18 mouse cellular contexts compared by ENCODE assay signal in genomic region chr6:12014035-12014434, GRCm38 (mm10).
DNase-seq lines count a peak whose midpoint lies in the region; ATAC-seq and TF ChIP-seq lines count a peak whose summit lies in the region.
"Had no signal": no experiment of that assay in that cellular context is flagged by ENCODE, and none has a peak within 500 bp of the region (broad histone marks: within the 10 kb centered on the region; RNA-seq: fewer than 3 reads in every experiment).

No protein-coding gene starts in this region.

- WGBS in kidney, embryonic 15.5 days, result 31% methylated on average over 2 of the region's 2 CpGs
- 36% methylated on average over 2 of the region's 2 CpGs for WGBS in hindbrain, embryonic 13.5 days

- H3K79me2 ChIP-seq in MEL (ENCODE audit: control insufficient read depth, insufficient read depth, low read length, poor library complexity), result no peaks in the 10 kb centered on the region

- peak; percentile 12 for DNase-seq in embryo, embryonic 11 days
- no peak for DNase-seq in embryo, embryonic 10 days (ENCODE audit: low spot score)
- DNase-seq in kidney, postnatal 14 days, result no peak
- no peak for DNase-seq in MEL (ENCODE audit: low read depth, low spot score)
- DNase-seq in left cerebral cortex, adult 9 months (ENCODE audit: low spot score in 2 of 2), result no peak
- DNase-seq: cerebellum, postnatal 14 days; gastrocnemius, adult 2 months; heart, adult 18-20 months had no signal

- TF ChIP-seq POLR2A in MEL (IDR thresholded peaks at IDR 0.05; ENCODE audit: control insufficient read depth in 1 of 2, insufficient read depth in 1 of 2, low read depth in 1 of 2, low read length in 2 of 2, poor library complexity in 1 of 2), result no peak

- TF ChIP-seq EP300 in MEL (IDR thresholded peaks at IDR 0.05; ENCODE audit: low read depth in 1 of 2, low read length in 2 of 2), result no peak

- no peaks in the 10 kb centered on the region for H3K27me3 ChIP-seq in kidney, embryonic 15.5 days
- H3K27me3 ChIP-seq in MEL (ENCODE audit: control insufficient read depth in 1 of 2, insufficient read depth in 2 of 2, low read length in 2 of 2), result no peaks in the 10 kb centered on the region
- no peaks in the 10 kb centered on the region for H3K27me3 ChIP-seq in hindbrain, embryonic 13.5 days
- H3K27me3 ChIP-seq: embryonic facial prominence, embryonic 12.5 days; heart, embryonic 15.5 days; hindbrain, embryonic 15.5 days; limb, embryonic 12.5 days had no signal

- H3K4me1 ChIP-seq in kidney, embryonic 15.5 days, result no peaks in the 10 kb centered on the region
- H3K4me1 ChIP-seq in MEL (ENCODE audit: control insufficient read depth in 1 of 2, insufficient read depth in 2 of 2, low read length in 2 of 2), result no peaks in the 10 kb centered on the region; a peak in 1 of 4 replicates
- peaks cover 8% of the 10 kb centered on the region for H3K4me1 ChIP-seq in hindbrain, embryonic 13.5 days (replicated peaks)
- H3K4me1 ChIP-seq: embryonic facial prominence, embryonic 12.5 days; heart, embryonic 15.5 days; hindbrain, embryonic 15.5 days; limb, embryonic 12.5 days had no signal

- H3K27ac ChIP-seq in kidney, embryonic 15.5 days, result peak overlapping the region; percentile 56
- H3K27ac ChIP-seq in MEL (ENCODE audit: control insufficient read depth, low read depth, low read length), result no peak overlapping the region
- H3K27ac ChIP-seq in hindbrain, embryonic 13.5 days, result 0 out of 2 replicates have a peak overlapping the region, but pooled peaks have one; percentile 32
- H3K27ac ChIP-seq: embryonic facial prominence, embryonic 12.5 days; gastrocnemius, adult 2 months; heart, embryonic 15.5 days; hindbrain, embryonic 15.5 days; limb, embryonic 12.5 days; liver, embryonic 14.5 days had no signal

- no peak overlapping the region for H3K4me3 ChIP-seq in kidney, embryonic 15.5 days (replicated peaks)
- H3K4me3 ChIP-seq in MEL (ENCODE audit: control insufficient read depth in 1 of 2, insufficient read depth in 1 of 2, low read depth in 2 of 2, low read length in 2 of 2), result no peak overlapping the region
- no peak overlapping the region for H3K4me3 ChIP-seq in hindbrain, embryonic 13.5 days
- H3K4me3 ChIP-seq: embryonic facial prominence, embryonic 12.5 days; gastrocnemius, adult 2 months; heart, embryonic 15.5 days; hindbrain, embryonic 15.5 days; limb, embryonic 12.5 days had no signal

- H3K9ac ChIP-seq in kidney, embryonic 15.5 days, result no peak overlapping the region
- H3K9ac ChIP-seq in MEL (ENCODE audit: control insufficient read depth, low read depth, low read length, poor library complexity, severe bottlenecking), result no peak overlapping the region
- H3K9ac ChIP-seq in hindbrain, embryonic 13.5 days, result no peak overlapping the region
- H3K9ac ChIP-seq: embryonic facial prominence, embryonic 12.5 days; heart, embryonic 15.5 days; hindbrain, embryonic 15.5 days; limb, embryonic 12.5 days; liver, embryonic 14.5 days had no signal

- H3K4me2 ChIP-seq in kidney, embryonic 15.5 days, result no peak overlapping the region
- H3K4me2 ChIP-seq in hindbrain, embryonic 13.5 days, result no peak overlapping the region
- H3K4me2 ChIP-seq: embryonic facial prominence, embryonic 12.5 days; heart, embryonic 15.5 days; hindbrain, embryonic 15.5 days; limb, embryonic 12.5 days had no signal

- no peaks in the 10 kb centered on the region for H3K9me3 ChIP-seq in kidney, embryonic 15.5 days (replicated peaks)
- no peaks in the 10 kb centered on the region for H3K9me3 ChIP-seq in MEL (replicated peaks; ENCODE audit: insufficient read depth, low read length)
- H3K9me3 ChIP-seq in hindbrain, embryonic 13.5 days, result no peaks in the 10 kb centered on the region
- H3K9me3 ChIP-seq: embryonic facial prominence, embryonic 12.5 days; heart, embryonic 15.5 days; hindbrain, embryonic 15.5 days; limb, embryonic 12.5 days had no signal

- peak; percentile 91 for ATAC-seq in kidney, embryonic 15.5 days (replicated peaks; ENCODE audit: low FRiP score)
- ATAC-seq in hindbrain, embryonic 13.5 days (ENCODE audit: low FRiP score), result no peak
- no peak for ATAC-seq in CD4-positive, CD25-positive, alpha-beta regulatory T cell, adult 4 months
- ATAC-seq: lung, postnatal 0 days; midbrain, embryonic 16.5 days had no signal

- peaks cover 12% of the 10 kb centered on the region; the same call in 1 of the 2 replicates for H3K36me3 ChIP-seq in kidney, embryonic 15.5 days
- peaks cover 0 to 2% of the 10 kb centered on the region in 2 experiments; a peak in 2 of 4 replicates for H3K36me3 ChIP-seq in MEL (ENCODE audit: control insufficient read depth in 1 of 2, insufficient read depth in 2 of 2, low read length in 2 of 2)
- peaks cover 8% of the 10 kb centered on the region for H3K36me3 ChIP-seq in hindbrain, embryonic 13.5 days
- H3K36me3 ChIP-seq: heart, embryonic 15.5 days; hindbrain, embryonic 15.5 days had no signal

- TF ChIP-seq RAD21 in MEL (IDR thresholded peaks at IDR 0.05; ENCODE audit: low read depth, low read length), result no peak

- TF ChIP-seq CTCF in MEL (IDR thresholded peaks at IDR 0.05 in 2 of 3, conservative IDR thresholded peaks at IDR 0.05 in 1 of 3; ENCODE audit: control insufficient read depth in 1 of 3, insufficient read depth in 1 of 3, low read depth in 2 of 3, low read length in 3 of 3, poor library complexity in 1 of 3, severe bottlenecking in 1 of 3), result no peak

TF ChIP-seq in MEL, 35 proteins besides CTCF, POLR2A, EP300 and RAD21:
- TF ChIP-seq MAZ (IDR thresholded peaks at IDR 0.05; ENCODE audit: low read depth, low read length), result no peak
- TF ChIP-seq MXI1 (IDR thresholded peaks at IDR 0.05; ENCODE audit: low read depth, low read length), result no peak
- TF ChIP-seq GABPA (IDR thresholded peaks at IDR 0.05; ENCODE audit: low read depth, low read length), result no peak
- no peak for TF ChIP-seq MYC (IDR thresholded peaks at IDR 0.05; ENCODE audit: low read depth, low read length)
- no peak for TF ChIP-seq SIN3A (IDR thresholded peaks at IDR 0.05; ENCODE audit: low read length)
- peak; percentile 31; the same call in 1 of the 2 replicates for TF ChIP-seq USF1 (IDR thresholded peaks at IDR 0.05; ENCODE audit: low read depth, low read length)
